Mouse (Mus musculus): ENCODE data around the gene Plekha1. TPM values are rescaled to one million over a fixed set of nuclear protein-coding genes. Genes with fewer than 3 reads are reported as not detected.

Gene Plekha1
- total RNA-seq (2021), result 10 to 100 TPM; 42.8 to 44.0 TPM

- intact Hi-C loops (cut with DNase I), result loop anchor here (5.0 to 10.0 kb wide), 3 partner anchors 39 to 696 kb away; partner anchors contain the start of gene Bub3
- peak; percentile 93 to 96 for DNase-seq
Measured at GRCm38 (mm10) chr7:130865613-130866591, at the start of gene Plekha1. Gene Plekha1, plus strand, starts transcription at chr7:130865756.

DNA sequence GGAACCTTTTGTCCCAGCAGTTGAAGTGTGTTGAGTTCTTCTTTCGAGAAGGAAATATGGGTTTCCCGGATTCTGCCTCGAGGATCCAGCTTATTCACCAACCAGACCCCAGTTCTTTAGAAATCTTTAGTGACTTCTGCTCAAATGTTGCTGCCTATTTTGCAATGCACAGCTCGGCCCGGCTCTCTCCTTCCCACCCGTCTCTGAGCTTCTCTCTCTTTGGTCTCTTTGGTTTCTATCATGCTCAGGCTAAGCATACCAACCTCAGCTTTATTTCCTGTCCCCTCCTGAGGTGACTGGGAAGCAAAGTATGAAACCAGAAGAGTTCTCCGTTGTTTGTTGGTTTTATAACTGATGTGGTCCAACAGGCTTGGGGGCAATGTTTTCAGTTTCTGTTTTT lies 49.3 kb upstream of the Plekha1 start:
- no peak for DNase-seq
- intact Hi-C loops (cut with DNase I), result no loop called here

GRCm38 (mm10) chr7:130818813-130819212 lies 46.7 kb upstream of the Plekha1 start:
- DNase-seq, result no peak
- intact Hi-C loops (cut with DNase I), result loop anchor here (2.0 kb wide), 1 partner anchor 20 kb away; no protein-coding TSS in a partner anchor

GRCm38 (mm10) chr7:130819624-130820023 lies 45.9 kb upstream of the Plekha1 start:
- intact Hi-C loops (cut with DNase I), result loop anchor here (2.0 kb wide), 1 partner anchor 21 kb away; no protein-coding TSS in a partner anchor
- DNase-seq, result no peak

- DNase-seq, result no peak
- intact Hi-C loops (cut with DNase I), result no loop called here
Measured at GRCm38 (mm10) chr7:130823992-130824391, 41.6 kb upstream of the Plekha1 start.

DNA sequence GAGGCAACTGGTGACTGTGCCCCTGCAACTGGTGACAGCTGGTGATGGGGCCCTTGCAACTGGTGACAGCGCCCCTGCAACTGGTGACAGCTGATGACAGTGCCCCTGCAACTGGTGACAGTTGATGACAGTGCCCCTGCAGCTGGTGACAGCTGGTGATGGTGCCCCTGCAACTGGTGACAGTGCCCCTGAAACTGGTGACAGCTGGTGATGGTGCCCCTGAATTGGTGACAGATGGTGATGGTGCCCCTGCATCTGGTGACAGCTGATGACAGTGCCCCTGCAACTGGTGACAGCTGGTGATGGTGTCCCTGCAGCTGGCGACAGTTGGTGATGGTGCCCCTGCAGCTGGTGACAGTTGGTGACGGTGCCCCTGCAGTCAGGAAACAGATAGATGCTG lies 39.2 kb upstream of the Plekha1 start:
- intact Hi-C loops (cut with DNase I), result loop anchor here (2.0 to 5.0 kb wide), 3 partner anchors 41 to 216 kb away; partner anchors contain the start of gene Plekha1
- no peak for DNase-seq

DNA sequence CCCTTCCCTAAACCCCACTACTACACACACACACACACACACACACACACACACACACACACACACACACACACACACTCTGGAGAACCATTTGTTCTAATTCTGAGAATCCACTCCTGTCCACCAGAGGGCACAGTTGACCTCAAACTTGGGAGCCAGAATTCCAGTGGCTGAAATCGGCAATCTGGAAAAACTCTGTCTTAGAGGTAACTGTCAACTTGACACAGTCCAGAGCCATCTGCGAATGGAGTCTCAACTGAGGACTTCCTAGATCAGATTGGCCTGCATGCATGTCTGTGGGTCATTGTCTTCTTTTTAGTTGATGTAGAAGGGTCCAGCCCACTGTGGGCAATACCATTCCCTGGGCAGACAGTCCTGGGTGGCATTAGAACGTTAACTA lies 38.1 kb upstream of the Plekha1 start:
- peak; percentile 58 to 66 for DNase-seq
- intact Hi-C loops (cut with DNase I), result loop anchor here (1.0 to 5.0 kb wide), 4 partner anchors 40 to 215 kb away; partner anchors contain the start of gene Plekha1

- intact Hi-C loops (cut with DNase I), result loop anchor here (1.0 to 5.0 kb wide), 4 partner anchors 39 to 215 kb away; partner anchors contain the start of gene Plekha1
- no peak for DNase-seq
Measured at GRCm38 (mm10) chr7:130827844-130828403, 37.6 kb upstream of the Plekha1 start.

DNA sequence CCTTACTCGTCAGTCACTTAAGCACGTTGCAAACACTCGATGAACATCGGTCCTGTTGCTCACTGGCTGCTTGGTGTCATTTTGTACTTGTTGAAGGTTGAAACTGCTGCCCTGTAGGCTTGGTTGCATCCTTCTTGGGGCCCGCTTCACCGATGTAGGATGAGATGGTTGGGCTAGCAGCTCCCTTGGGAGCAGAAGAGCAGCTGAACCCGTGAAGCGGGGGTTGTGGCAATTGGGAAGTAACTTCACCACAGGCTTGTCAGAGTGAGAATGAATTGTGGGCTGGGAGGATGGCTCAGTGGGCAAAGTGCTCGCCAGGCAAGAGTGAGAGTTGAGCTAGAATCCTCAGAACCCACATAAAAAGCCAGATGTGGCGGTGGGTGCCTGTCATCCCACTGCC lies 37.1 kb upstream of the Plekha1 start:
- intact Hi-C loops (cut with DNase I), result loop anchor here (5.0 kb wide), 1 partner anchor 39 kb away; the partner anchor contains the start of gene Plekha1

GRCm38 (mm10) chr7:130831586-130831985 lies 34.0 kb upstream of the Plekha1 start:
- intact Hi-C loops (cut with DNase I), result no loop called here
- DNase-seq, result no peak

More for the DNA sequence above, 37.1 kb upstream of the Plekha1 start:
- no peak for DNase-seq

DNA sequence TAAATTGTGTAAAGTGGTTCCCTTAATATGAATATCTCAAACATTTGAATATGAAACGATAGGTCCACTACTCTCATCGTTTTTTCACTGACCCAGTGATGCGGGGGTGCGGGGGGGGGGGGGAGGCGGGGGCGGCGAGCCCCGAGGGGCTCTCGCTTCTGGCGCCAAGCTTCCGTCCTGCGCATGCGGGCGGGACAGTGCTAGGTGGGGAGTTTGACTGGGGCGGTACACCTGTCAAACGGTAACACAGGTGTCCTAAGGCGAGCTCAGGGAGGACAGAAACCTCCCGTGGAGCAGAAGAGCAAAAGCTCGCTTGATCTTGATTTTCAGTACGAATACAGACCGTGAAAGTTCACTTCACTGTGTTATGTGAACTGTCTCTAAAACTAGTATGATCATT lies 31.3 kb upstream of the Plekha1 start:
- DNase-seq, result peak in 1 of 2 experiments; percentile 30
- intact Hi-C loops (cut with DNase I), result no loop called here

DNA sequence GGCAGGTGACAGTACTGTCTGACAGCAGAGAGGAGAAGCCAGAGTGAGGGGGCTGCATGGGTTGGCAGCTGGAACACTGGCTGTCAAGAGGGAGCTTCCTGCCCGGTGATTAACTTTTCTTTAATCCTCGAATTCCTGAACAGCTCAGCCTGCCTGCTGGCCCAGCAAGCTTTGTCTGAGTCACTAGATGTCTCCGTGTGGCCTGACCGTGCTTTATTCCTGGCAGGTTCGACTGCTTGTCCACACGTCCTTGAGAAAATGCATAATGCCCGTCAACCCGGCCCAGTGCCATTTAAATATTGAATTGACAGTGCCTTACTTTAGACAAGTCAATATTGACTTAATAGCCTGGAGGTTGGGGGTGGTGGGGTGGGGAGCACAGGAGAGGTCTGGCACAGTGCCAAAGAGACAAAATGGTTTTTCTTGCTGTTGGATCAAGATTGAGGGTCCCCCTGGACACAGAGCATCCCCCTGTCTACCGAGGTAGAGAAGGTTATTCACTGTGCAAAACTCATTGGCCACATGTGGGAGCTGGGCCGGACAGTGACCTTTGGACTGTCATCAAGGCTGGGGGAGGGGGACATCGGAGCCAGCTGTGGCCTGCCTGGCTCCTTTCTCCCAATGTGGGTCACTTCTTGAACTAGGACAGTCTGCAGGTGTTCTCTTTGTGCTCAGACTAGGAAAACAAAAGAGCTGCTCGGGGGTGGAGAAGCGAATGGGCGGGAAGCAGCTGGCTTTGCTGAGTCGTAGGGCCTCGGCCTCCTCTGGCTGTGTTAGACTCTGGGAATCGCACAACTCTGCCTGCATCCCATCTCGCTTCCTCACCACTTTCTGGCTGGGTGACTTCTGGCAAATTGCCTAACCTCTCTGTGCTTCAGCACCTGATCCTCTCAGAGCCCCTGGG lies 30.3 kb upstream of the Plekha1 start:
- intact Hi-C loops (cut with DNase I), result no loop called here
- peak in 1 of 2 experiments; percentile 17 for DNase-seq

DNA sequence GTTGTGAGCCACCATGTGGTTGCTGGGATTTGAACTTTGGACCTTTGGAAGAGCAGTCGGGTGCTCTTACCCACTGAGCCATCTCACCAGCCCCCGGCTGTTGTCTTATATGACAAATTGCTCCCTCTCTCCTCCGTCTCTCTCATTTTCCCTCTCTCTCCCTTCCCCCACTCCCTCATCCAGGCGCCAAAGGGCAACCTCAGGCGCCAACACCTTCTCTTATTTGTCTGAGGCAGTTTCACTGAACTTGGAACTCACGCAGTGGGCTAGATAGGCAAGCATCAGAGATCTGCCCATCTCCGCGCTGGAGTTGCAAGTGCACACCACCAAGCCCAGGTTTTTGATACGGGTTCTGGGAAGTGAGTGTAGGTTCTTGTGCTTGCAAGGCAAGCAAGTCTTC lies 29.5 kb upstream of the Plekha1 start:
- intact Hi-C loops (cut with DNase I), result no loop called here
- no peak for DNase-seq

- intact Hi-C loops (cut with DNase I), result no loop called here
- peak in 1 of 2 experiments; percentile 16 for DNase-seq
Measured at GRCm38 (mm10) chr7:130837941-130838657, 27.5 kb upstream of the Plekha1 start.

DNA sequence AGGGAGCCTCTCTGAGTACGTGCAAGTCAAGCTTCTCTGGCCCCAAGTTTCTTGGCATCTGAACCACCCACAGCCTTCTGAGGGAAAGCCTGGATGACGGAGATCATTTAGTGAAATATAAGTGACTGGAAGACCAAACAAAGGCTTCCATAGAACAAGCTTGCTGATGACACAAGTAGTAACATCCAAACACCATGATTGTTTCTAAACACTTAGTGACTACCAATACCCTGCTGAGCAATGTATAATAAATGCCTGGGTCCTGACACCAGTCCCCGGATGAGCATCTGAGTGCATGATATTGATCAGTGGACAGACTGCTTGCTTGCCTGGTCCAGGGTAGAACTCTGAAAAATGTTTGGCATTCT lies 26.9 kb upstream of the Plekha1 start:
- DNase-seq, result no peak
- intact Hi-C loops (cut with DNase I), result no loop called here

- intact Hi-C loops (cut with DNase I), result no loop called here
- no peak for DNase-seq
Measured at GRCm38 (mm10) chr7:130839380-130840100, 26.0 kb upstream of the Plekha1 start.

DNA sequence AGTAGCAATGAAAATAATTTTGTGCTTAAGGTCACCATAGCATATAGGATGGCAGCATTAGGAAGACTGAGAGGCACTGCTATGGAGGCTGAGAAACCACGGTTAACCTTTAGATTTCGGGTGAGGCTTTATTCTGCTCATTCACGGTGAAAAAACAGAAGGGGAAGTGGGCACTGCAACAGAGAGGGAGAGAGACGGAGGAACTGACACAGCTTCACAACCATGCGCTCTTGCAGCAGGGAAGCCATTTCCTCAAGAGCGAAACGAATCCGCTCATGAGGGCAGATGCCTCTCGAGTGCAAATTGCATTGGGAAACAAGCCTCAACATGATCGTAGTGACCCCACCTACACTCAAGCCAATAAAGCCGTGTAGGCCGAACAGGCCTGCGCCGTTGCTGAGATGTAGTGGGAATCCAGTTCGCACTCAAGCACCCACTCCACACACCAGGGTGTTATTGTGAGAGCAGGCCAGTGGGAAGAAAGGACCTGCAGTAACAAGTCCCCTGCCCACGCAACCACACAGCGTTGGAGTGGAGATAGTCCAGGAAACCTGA lies 18.3 kb upstream of the Plekha1 start:
- no peak for DNase-seq
- intact Hi-C loops (cut with DNase I), result no loop called here

GRCm38 (mm10) chr7:130854684-130855292 lies 10.8 kb upstream of the Plekha1 start:
- no peak for DNase-seq
- intact Hi-C loops (cut with DNase I), result no loop called here
